Mouse (Mus musculus) layer of hippocampus, adult 9-11 months (tissue): ENCODE results near the gene Mapkap1.

ENCODE experiments used
- DNase-seq: peaks from one replicate; pipeline ENCODE4 v3.0.0; 2022

Gene Mapkap1

DNA sequence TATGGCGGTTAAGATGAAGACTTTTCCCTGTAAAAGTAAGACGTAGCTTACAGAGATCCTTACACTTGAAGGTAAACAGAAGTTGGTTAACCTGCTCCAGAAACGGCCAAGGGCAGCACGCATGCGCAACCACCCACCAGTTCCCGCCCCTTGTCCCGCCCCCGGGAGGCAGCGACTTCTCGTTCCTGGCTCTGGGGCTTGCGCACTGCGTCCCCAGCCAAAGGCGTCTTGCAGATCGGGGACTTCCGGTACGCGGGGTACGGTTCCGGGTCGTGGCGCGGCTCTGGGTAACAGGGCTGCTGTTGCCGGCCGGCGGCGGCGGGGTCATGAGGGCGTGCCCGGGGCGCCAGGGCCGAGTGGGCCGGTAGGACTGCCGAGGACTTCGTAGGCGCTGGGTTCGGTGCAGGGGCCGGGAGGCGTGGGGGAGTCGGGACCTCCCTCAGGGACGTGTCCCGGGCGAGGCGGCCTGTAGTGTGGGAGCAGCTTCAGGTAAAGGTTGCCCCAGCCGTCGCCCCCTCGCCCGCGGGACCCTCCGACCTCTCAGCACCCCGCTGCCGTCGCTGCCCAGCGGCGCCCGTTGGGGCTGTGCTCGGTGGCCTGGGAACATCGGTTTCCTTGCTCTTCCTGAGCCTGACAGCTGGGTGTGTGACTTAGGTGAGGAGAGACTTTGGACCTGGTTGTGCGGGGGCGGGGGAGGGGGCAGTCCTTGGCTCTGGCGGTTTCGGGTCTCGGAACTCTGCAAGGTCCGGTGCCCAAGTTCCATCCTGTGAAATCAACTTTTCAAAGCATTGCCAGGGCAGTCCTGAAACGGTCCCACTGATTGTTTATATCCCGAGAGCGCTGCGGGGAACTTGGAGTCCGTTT, at the start of gene Mapkap1:
Gene Mapkap1, plus strand, starts transcription at position 171 of the 864 bp plus-strand sequence.
- DNase-seq = peak; percentile 97

- no peak for DNase-seq
Measured at GRCm38 (mm10) chr2:34363678-34364077, 42.9 kb upstream of the Mapkap1 start.

DNA sequence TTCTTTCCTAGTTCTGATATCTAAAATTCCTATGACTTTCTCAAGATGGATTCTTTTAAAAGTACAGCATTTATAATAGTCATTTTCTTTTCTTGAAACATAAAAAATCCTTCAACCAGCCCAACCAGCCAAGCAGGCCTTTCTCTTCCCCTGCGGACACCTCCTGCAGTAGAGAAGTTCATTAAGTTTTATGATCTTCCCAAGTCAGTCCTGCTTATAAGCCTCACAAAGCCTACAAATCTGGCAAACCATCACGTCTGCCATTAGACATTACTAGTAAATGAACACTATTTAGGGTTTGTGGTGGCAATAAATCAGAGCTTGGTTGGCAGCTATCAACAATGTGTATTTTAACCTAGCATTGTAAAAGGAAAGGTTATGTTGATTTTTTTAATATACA, 39.5 kb upstream of the Mapkap1 start:
- DNase-seq = no peak

DNA sequence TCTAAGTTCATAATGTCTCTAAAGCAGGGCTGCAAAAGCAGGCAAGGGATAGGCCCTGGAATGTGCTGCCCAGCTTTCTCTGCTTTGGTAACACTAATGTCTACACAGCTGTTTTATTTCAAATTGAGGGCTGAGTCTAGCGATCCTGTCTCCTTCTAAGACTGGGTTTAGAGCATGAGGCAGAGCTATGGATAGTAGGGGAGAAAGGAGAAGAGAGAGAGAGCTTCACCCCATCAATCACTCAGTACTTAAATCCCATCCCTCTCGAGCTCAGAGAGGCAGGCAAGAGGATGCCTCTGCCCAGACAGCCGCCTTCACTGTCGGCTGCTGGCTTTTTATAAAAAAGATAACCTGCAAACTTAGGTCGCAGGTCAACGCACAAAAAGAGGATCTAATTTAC, 38.2 kb upstream of the Mapkap1 start:
- no peak for DNase-seq

DNA sequence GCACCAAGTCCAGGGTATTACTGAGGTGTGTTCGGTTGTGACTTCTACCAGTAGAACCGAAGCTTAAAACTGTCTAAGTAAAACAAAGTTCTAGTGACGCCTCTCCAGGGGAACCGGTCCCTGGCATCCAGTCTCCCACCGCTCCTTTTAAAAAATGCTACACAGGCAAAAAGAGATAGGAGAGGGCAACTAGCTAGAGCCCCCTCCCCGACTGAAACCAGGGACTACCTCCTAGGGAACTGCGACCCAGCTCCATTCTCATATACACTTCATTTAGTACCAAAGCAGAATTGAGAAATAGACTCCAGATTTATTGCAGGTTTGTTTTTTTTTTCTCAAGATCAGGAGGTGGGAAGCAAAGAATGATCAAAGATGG, 36.2 kb upstream of the Mapkap1 start:
- no peak for DNase-seq

- no peak for DNase-seq
Measured at GRCm38 (mm10) chr2:34370725-34371440, 35.7 kb upstream of the Mapkap1 start.

- DNase-seq = peak; percentile 18
Measured at GRCm38 (mm10) chr2:34371441-34372304, 34.9 kb upstream of the Mapkap1 start.

- peak; percentile 94 for DNase-seq
Measured at GRCm38 (mm10) chr2:34372305-34373301, 34.0 kb upstream of the Mapkap1 start, which contains the start of gene Pbx3. TSS of gene Pbx3 (minus strand) at chr2:34373142.

DNA sequence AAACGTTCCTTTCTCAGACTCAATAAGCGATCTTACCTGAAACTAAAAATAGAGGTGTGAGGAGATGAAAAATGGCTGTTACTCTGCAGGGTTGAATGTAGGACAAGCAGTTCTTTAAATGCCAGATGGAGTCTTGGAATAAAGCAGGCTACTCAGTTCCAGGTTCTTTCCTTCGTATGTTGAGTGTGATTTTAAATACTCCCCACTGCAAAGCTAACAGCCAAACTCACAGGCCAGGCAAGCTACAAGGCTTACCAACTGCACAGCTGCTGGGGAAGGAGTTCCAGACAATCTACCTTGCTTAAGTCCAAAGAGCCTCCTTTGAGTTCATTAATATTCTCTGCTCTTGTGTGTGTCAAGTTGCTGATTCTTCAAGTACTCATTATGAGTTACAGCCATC, 32.7 kb upstream of the Mapkap1 start:
- DNase-seq = peak; percentile 11

GRCm38 (mm10) chr2:34374349-34374748, 32.2 kb upstream of the Mapkap1 start:
- no peak for DNase-seq

DNA sequence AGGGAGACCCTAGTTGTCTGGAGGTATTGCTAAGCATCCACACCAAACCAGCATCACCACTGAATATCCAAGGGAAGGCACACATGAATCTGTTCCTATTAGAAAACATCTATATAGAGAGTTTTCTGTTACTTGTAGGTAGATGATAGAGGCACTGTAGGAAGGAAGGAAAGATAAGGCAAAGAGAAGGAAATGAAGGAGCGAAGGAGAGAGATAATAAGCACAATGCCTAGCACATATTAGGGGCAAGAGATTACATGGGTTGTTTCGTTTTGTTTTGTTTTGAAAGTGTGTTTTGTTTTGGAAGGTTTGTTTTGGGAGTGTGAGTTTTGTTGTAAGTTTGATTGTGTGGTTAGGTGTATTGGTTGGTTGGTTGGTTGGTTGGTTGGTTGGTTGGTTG, 27.6 kb upstream of the Mapkap1 start:
- DNase-seq = no peak

DNA sequence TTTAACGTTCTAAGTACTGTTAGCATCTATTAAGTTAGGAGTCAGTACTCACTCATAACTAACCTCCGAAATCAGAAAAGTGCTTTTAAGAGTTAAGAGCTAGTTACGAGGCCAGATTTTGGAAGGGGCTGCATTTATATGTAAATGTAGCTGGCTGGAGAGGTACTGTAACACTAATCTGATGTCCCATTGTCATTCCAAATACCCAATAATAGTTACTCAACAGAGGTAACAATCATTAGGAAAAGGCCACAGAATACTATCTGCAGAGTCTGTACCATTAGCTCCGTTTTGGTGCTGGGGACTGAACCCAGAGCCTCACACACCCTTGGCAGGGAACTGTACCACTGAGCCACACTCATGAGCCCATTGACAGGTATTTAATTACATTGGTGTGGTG, 7.0 kb upstream of the Mapkap1 start:
- DNase-seq = no peak

DNA sequence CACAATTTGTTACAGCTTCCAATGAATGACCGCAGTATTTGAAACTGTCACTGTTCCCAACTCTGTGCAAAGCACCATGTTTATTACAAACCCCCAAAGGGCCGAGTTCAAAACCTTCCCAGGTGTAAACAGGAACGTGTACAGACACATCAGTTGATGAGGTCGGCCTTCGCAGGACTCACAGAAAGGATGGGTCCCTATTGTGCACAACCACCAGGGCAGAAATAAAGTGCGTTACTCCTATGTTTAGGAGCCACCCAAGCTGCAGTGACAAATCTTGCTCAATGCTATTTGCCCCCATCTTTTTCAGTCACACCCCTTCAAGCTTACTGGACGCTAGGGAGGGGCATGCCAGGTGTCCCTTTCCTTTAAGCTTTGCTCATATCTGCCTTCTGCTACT, 1.0 kb downstream of the Mapkap1 start:
- no peak for DNase-seq

- no peak for DNase-seq
Measured at GRCm38 (mm10) chr2:34408341-34408740, 1.8 kb downstream of the Mapkap1 start.

- DNase-seq = no peak
Measured at GRCm38 (mm10) chr2:34409741-34410340, 3.3 kb downstream of the Mapkap1 start.

GRCm38 (mm10) chr2:34420256-34420655, 13.7 kb downstream of the Mapkap1 start:
- no peak for DNase-seq

- DNase-seq = no peak
Measured at GRCm38 (mm10) chr2:34424186-34424585, 17.6 kb downstream of the Mapkap1 start.

GRCm38 (mm10) chr2:34425573-34426223, 19.1 kb downstream of the Mapkap1 start:
- DNase-seq = no peak

GRCm38 (mm10) chr2:34430663-34431062, 24.1 kb downstream of the Mapkap1 start:
- no peak for DNase-seq

- no peak for DNase-seq
Measured at GRCm38 (mm10) chr2:34431701-34432372, 25.3 kb downstream of the Mapkap1 start.
